Mouse (Mus musculus) heart, embryonic 11.5 days (tissue): ENCODE measurements around the gene Gm43552. TPM values are rescaled to one million over a fixed set of nuclear protein-coding genes. Genes with fewer than 3 reads are reported as not detected.

Source experiments
- ATAC-seq: fragments of 200-750 bp; cut with Nextera tagmentation; replicated peaks from 2 replicates; pipeline ENCODE4 v1.8.0; 2017; ENCODE audit warnings: moderate library complexity; ENCODE audit not compliant: insufficient number of reproducible peaks, low FRiP score, low TSS enrichment
- H3K27ac ChIP-seq: fragments of 300-500 bp; sonication (generic); 2 replicates; pipeline ENCODE4 v1.5.1; 2014; ENCODE audit warnings: mild to moderate bottlenecking, low read depth, low read length
- H3K27me3 ChIP-seq: fragments of 300-500 bp; sonication (generic); 2 replicates; pipeline ENCODE4 v1.6.1; 2014; ENCODE audit warnings: mild to moderate bottlenecking, low read length, mixed read lengths; ENCODE audit not compliant: control insufficient read depth, insufficient read depth
- H3K36me3 ChIP-seq: fragments of 300-500 bp; sonication (generic); 2 replicates; pipeline ENCODE4 v1.6.1; 2014; ENCODE audit warnings: mild to moderate bottlenecking, low read length, moderate library complexity, mixed read lengths; ENCODE audit not compliant: control insufficient read depth, insufficient read depth
- H3K4me1 ChIP-seq: fragments of 300-500 bp; sonication (generic); 2 replicates; pipeline ENCODE4 v1.6.1; 2014; ENCODE audit warnings: low read length; ENCODE audit not compliant: control insufficient read depth, insufficient read depth
- H3K4me2 ChIP-seq: fragments of 300-500 bp; sonication (generic); 2 replicates; pipeline ENCODE4 v1.6.1; 2014; ENCODE audit warnings: mild to moderate bottlenecking, moderate library complexity
- H3K4me3 ChIP-seq: fragments of 300-500 bp; sonication (generic); 2 replicates; pipeline ENCODE4 v1.5.1; 2014; ENCODE audit warnings: low read depth, low read length
- H3K9ac ChIP-seq: fragments of 300-500 bp; sonication (generic); 2 replicates; pipeline ENCODE4 v1.6.1; 2014; ENCODE audit warnings: mild to moderate bottlenecking, low read depth, low read length, moderate library complexity
- H3K9me3 ChIP-seq: fragments of 300-500 bp; sonication (generic); replicated peaks from 2 replicates; pipeline ENCODE4 v1.6.1; 2016; ENCODE audit warnings: low read length; ENCODE audit not compliant: control insufficient read depth
- WGBS: fragments of 180-500 bp; shearing (Covaris S2); extraction: QIAGEN DNeasy Blood & Tissue Kit; methylation state at CpG from one replicate; pipeline ENCODE4 v1.1.7; 2014; ENCODE audit not compliant: insufficient replicate concordance; 5-methylcytosine and 5-hydroxymethylcytosine counted together
- polyA plus RNA-seq: library from polyadenylated mRNA; unstranded; fragments of >200 nt; fragmentation: Nextera tagmentation; extraction: Ambion mirVana; gene quantifications from 2 replicates; pipeline ENCODE4 v1.2.1, GENCODE M21; 2014

The Gm43552 gene
- polyA plus RNA-seq, 1 experiment from 2014 or later, result not detected

DNA sequence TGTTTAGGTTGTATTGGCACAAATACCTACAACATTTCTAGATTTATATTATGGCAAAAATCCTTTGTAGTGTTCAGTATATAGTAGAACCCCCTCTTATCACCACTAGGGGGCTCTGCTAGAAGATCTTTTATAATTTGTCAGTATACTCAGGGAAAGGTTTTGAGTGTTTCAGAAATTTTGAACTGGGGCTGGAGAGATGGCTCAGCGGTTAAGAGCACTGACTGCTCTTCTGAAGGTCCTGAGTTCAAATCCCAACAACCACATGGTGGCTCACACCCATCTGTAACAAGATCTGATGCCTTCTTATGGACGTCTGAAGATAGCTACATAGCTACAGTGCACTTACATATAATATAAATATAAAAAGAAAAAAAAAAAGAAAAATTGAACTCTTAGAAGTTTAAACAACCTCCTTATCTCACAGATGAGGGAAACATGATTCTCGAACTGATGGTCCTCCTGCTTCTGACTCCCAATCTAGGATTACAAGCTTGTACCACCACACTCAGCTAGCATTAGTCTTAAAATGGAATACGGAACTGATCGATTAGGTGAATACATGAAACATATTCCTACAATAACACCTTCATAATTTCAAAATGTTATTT lies 42.9 kb upstream of the Gm43552 start:
- no peak overlapping the region for H3K9ac ChIP-seq
- no peak for ATAC-seq
- whole genome bisulfite sequencing, result 70% methylated on average over 5 of the region's 5 CpGs
- no peaks in the 10 kb centered on the region for H3K36me3 ChIP-seq
- H3K4me2 ChIP-seq, result no peak overlapping the region
- H3K4me1 ChIP-seq, result peaks cover 6% of the 10 kb centered on the region; the same call in 1 of the 2 replicates
- no peak overlapping the region for H3K4me3 ChIP-seq
- no peak overlapping the region for H3K27ac ChIP-seq
- no peaks in the 10 kb centered on the region for H3K9me3 ChIP-seq
- H3K27me3 ChIP-seq, result no peaks in the 10 kb centered on the region

DNA sequence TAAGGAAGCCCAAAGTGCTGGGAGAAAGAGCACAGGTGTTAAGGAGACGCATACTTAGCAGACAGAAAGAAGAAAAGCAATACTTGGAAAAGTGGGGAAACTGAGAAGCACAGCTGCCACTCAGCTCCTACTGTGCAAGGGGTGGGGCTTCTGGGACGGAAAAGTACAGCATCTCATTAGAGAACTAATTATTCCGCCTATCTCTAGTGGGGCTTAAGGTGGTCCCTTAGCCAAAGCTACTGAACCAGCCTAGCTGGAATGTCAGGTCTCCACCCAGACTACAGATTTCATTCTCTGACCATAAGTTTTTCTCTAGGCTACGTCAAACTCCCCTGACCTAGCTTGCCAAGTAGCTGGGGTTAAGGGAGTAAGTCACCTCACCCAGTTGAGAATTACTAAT lies 41.9 kb upstream of the Gm43552 start:
- H3K9ac ChIP-seq, result no peak overlapping the region
- no peak overlapping the region for H3K4me3 ChIP-seq
- ATAC-seq, result no peak
- H3K9me3 ChIP-seq, result no peaks in the 10 kb centered on the region
- H3K4me1 ChIP-seq, result peaks cover 6% of the 10 kb centered on the region; the same call in 1 of the 2 replicates
- no peak overlapping the region for H3K4me2 ChIP-seq
- H3K27ac ChIP-seq, result no peak overlapping the region
- no peaks in the 10 kb centered on the region for H3K36me3 ChIP-seq
- WGBS, result 68% methylated on average over 4 of the region's 4 CpGs
- no peaks in the 10 kb centered on the region for H3K27me3 ChIP-seq

DNA sequence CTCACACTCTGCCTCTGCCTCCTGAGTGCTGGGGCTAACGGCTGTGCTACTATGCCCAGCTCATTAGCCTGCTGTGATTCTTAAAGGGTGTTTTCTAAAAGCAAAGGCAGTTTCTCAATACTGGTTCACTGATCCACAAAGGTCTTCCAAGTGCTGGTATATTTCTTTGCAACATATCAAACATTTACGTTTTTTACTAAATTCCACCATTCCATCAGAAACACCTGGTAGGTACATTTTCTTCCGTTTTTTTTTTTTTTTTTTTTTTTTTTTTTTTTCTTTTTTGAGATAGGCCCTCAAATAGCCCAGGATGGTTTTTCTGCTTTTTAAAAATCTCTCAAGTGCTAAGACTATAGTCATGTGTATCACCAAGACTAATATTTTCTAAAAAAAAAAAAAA lies 38.6 kb upstream of the Gm43552 start:
- Histone ChIP-seq H3K36me3 (no peaks in the 10 kb centered on the region), H3K27me3 (no peaks in the 10 kb centered on the region), H3K4me2 (no peak overlapping the region), H3K4me1 (no peaks in the 10 kb centered on the region), H3K4me3 (no peak overlapping the region), H3K9me3 (no peaks in the 10 kb centered on the region), H3K27ac (no peak overlapping the region), H3K9ac (no peak overlapping the region)
- ATAC-seq, result no peak
- WGBS, result 76% methylated on average over 3 of the region's 3 CpGs

DNA sequence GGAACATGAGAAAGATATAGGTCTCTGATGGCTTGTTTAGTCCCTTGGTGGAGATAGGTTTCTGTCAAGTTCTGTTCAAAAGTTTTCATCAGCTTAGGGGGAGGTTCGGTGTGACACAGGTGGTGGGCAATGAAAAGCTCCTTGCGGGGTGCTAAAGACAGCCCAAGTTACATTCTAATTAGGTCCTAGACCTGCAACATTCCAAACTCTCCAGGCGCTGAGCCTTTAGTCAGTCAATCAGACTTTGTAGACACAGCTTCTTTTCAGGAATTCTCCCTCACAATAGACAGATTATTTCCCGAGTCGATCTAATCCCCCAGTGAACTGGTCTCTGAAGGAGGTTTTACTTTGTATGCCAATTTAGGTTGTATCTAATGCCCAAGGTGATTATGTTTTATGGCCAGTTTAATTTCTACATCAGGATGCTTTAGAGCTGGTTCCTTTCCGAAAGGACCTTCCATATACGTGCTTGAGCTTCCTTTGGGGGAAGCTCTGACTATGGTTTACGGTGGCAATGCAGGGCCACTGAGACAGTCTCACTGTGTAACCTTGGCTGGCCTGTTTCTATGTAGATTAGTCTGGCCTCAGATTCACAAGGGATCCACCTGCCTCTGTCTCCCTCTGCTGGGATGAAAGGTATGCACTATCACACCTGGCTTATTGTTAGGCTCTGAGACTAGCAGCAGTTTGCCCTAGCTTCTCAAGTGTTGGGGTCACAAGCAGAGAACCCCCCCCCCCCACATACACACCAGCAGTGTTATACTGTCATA lies 33.2 kb upstream of the Gm43552 start:
- WGBS, result 18% methylated on average over 8 of the region's 8 CpGs
- no peak overlapping the region for H3K4me3 ChIP-seq
- H3K27ac ChIP-seq, result no peak overlapping the region
- H3K36me3 ChIP-seq, result no peaks in the 10 kb centered on the region
- H3K9me3 ChIP-seq, result no peaks in the 10 kb centered on the region
- H3K4me2 ChIP-seq, result no peak overlapping the region
- ATAC-seq, result no peak
- no peak overlapping the region for H3K9ac ChIP-seq
- no peaks in the 10 kb centered on the region for H3K27me3 ChIP-seq
- H3K4me1 ChIP-seq, result no peaks in the 10 kb centered on the region

DNA sequence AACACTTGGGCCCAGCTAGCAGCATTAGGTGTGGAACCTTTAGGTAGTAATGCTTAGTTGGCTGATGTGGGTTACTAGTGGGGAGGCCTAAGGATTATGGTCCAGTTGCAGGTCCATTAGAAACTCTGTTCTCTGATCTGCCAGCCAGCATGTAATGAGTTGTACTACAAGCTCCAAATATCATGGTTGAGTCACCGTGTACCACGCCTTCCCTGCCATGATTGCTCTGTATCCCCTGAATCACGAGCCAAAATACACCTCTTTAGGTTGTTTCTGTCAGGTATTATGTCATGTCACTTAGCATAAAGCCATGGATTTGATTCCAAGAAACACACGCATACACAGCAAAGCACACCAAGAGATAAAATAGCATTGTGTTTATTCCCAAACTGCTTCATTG lies 32.2 kb upstream of the Gm43552 start:
- ATAC-seq, result no peak
- H3K9ac ChIP-seq, result no peak overlapping the region
- no peaks in the 10 kb centered on the region for H3K27me3 ChIP-seq
- H3K36me3 ChIP-seq, result no peaks in the 10 kb centered on the region
- no peak overlapping the region for H3K4me2 ChIP-seq
- 71% methylated on average over 4 of the region's 4 CpGs for WGBS
- H3K4me3 ChIP-seq, result no peak overlapping the region
- H3K9me3 ChIP-seq, result no peaks in the 10 kb centered on the region
- no peaks in the 10 kb centered on the region for H3K4me1 ChIP-seq
- no peak overlapping the region for H3K27ac ChIP-seq

DNA sequence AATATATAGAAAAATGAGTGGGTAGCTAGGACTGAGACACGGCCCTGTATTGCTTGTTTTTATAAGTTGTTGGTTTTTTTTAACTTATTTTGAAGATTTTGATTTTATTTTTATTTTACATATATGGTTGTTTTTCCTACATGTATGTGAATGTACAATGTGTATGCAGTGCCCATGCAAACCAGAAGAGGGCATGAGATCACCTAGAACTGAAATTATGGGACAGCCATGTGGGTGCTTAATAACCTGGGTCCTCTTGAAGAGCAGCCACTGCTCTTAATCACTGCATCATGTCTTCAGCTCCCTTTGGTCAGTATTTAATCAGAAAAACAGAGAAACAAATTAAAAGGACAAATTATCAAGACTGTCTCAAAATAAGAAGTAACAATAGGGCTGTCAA lies 29.2 kb upstream of the Gm43552 start:
- no peaks in the 10 kb centered on the region for H3K4me1 ChIP-seq
- H3K27ac ChIP-seq, result no peak overlapping the region
- no peak overlapping the region for H3K4me3 ChIP-seq
- no peak overlapping the region for H3K9ac ChIP-seq
- H3K9me3 ChIP-seq, result no peaks in the 10 kb centered on the region
- no peak overlapping the region for H3K4me2 ChIP-seq
- no peaks in the 10 kb centered on the region for H3K36me3 ChIP-seq
- ATAC-seq, result no peak
- H3K27me3 ChIP-seq, result no peaks in the 10 kb centered on the region
- WGBS, result 73% methylated on average over 1 of the region's 1 CpGs

DNA sequence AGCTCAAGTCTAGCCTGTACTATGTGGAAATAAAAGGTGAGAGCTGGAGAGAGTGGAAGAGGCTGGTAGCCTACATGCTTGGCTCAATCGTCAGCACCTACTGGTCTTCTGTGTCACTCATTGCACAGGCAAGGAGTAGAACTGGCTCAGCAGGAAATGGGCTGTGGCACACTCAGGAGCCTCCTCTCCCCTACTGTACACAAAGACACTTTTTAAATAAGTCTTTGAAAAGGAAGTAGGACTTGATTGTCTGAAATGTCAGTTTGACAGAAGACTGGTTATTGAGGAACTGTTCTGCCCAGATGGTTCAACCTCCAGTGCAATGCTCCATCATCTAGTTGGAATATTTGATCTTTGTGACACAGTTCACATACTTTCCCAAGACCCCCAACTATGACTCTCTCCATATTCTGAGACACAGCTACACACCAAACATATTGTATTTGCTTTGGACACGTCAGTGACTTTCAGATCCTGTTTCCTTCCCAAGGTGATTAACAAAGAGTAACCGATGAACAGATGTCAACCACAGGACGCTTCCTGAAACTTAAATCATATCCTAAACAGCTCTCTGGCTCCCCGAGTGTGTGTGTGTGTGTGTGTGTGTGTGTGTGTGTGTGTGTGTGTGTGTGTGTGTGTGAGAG lies 22.1 kb upstream of the Gm43552 start:
- no peak for ATAC-seq
- H3K27ac ChIP-seq, result no peak overlapping the region
- H3K4me3 ChIP-seq, result no peak overlapping the region
- 66% methylated on average over 5 of the region's 5 CpGs for WGBS
- no peaks in the 10 kb centered on the region for H3K9me3 ChIP-seq
- no peaks in the 10 kb centered on the region for H3K36me3 ChIP-seq
- H3K4me2 ChIP-seq, result no peak overlapping the region
- no peaks in the 10 kb centered on the region for H3K4me1 ChIP-seq
- H3K9ac ChIP-seq, result no peak overlapping the region
- no peaks in the 10 kb centered on the region for H3K27me3 ChIP-seq

DNA sequence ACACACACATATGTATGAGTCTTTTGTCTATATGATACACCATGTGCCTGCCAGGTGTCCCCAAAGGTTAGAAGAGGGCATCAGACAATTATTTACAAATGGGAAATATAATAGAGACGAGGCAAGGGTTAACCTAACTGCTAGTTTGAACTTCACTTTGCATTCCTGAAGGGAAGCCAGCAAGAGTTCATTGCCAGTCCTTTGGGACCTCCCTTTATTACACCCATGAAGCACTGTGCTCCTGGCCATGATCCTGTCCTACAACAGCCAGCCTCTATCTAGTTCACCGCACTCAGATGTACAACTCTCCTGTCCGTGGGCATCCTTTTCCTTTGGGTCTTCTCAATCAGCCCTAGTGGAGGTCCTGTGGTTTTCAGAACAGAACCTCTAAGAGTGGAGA lies 20.9 kb upstream of the Gm43552 start:
- Histone ChIP-seq H3K27ac (no peak overlapping the region), H3K4me2 (no peak overlapping the region), H3K4me3 (no peak overlapping the region), H3K27me3 (no peaks in the 10 kb centered on the region), H3K9me3 (no peaks in the 10 kb centered on the region), H3K4me1 (no peaks in the 10 kb centered on the region), H3K9ac (no peak overlapping the region), H3K36me3 (no peaks in the 10 kb centered on the region)
- 79% methylated on average over 3 of the region's 3 CpGs for WGBS
- ATAC-seq, result no peak
